Mouse (Mus musculus): ENCODE data around the gene Tmcc3. TPM values are rescaled to one million over a fixed set of nuclear protein-coding genes. Genes with fewer than 3 reads are reported as not detected.

The Tmcc3 gene
- polyA plus RNA-seq, 1 experiment = 18.9 TPM

- no peak for DNase-seq (ENCODE audit: extremely low spot score in 1 of 2, low spot score in 1 of 2)
Observed at GRCm38 (mm10) chr10:94540241-94540640, 228.5 kb downstream of the Tmcc3 start.

GRCm38 (mm10) chr10:94543956-94544355 lies 232.2 kb downstream of the Tmcc3 start:
- DNase-seq (ENCODE audit: extremely low spot score in 1 of 2, low spot score in 1 of 2) = peak in 1 of 2 experiments; percentile 33

- no peak for DNase-seq (ENCODE audit: extremely low spot score in 1 of 2, low spot score in 1 of 2)
Observed at GRCm38 (mm10) chr10:94544803-94545202, 233.1 kb downstream of the Tmcc3 start.

GRCm38 (mm10) chr10:94545259-94546019 lies 233.7 kb downstream of the Tmcc3 start:
- DNase-seq (ENCODE audit: extremely low spot score in 1 of 2, low spot score in 1 of 2) = peak; percentile 42 to 74

- DNase-seq (ENCODE audit: extremely low spot score in 1 of 2, low spot score in 1 of 2) = no peak
Observed at GRCm38 (mm10) chr10:94546617-94547016, 234.9 kb downstream of the Tmcc3 start.

- peak in 1 of 2 experiments; percentile 38 for DNase-seq (ENCODE audit: extremely low spot score in 1 of 2, low spot score in 1 of 2)
Observed at GRCm38 (mm10) chr10:94549511-94550232, 237.9 kb downstream of the Tmcc3 start.

GRCm38 (mm10) chr10:94550649-94551048 lies 238.9 kb downstream of the Tmcc3 start:
- no peak for DNase-seq (ENCODE audit: extremely low spot score in 1 of 2, low spot score in 1 of 2)

- DNase-seq (ENCODE audit: extremely low spot score in 1 of 2, low spot score in 1 of 2) = no peak
Observed at GRCm38 (mm10) chr10:94551065-94551464, 239.3 kb downstream of the Tmcc3 start.

- no peak for DNase-seq (ENCODE audit: extremely low spot score in 1 of 2, low spot score in 1 of 2)
Observed at GRCm38 (mm10) chr10:94551511-94551910, 239.8 kb downstream of the Tmcc3 start.

- DNase-seq (ENCODE audit: extremely low spot score in 1 of 2, low spot score in 1 of 2) = no peak
Observed at GRCm38 (mm10) chr10:94551924-94552523, 240.3 kb downstream of the Tmcc3 start.

- DNase-seq (ENCODE audit: extremely low spot score in 1 of 2, low spot score in 1 of 2) = no peak
Observed at GRCm38 (mm10) chr10:94555394-94555793, 243.6 kb downstream of the Tmcc3 start.

- no peak for DNase-seq (ENCODE audit: extremely low spot score in 1 of 2, low spot score in 1 of 2)
Observed at GRCm38 (mm10) chr10:94557428-94558149, 245.8 kb downstream of the Tmcc3 start.

- no peak for DNase-seq (ENCODE audit: extremely low spot score in 1 of 2, low spot score in 1 of 2)
Observed at GRCm38 (mm10) chr10:94558826-94559225, 247.1 kb downstream of the Tmcc3 start.

- DNase-seq (ENCODE audit: extremely low spot score in 1 of 2, low spot score in 1 of 2) = no peak
Observed at GRCm38 (mm10) chr10:94561351-94561750, 249.6 kb downstream of the Tmcc3 start.

- peak in 1 of 2 experiments; percentile 19 for DNase-seq (ENCODE audit: extremely low spot score in 1 of 2, low spot score in 1 of 2)
Observed at GRCm38 (mm10) chr10:94562188-94562587, 250.4 kb downstream of the Tmcc3 start.

GRCm38 (mm10) chr10:94562991-94563390 lies 251.2 kb downstream of the Tmcc3 start:
- no peak for DNase-seq (ENCODE audit: extremely low spot score in 1 of 2, low spot score in 1 of 2)

- no peak for DNase-seq (ENCODE audit: extremely low spot score in 1 of 2, low spot score in 1 of 2)
Observed at GRCm38 (mm10) chr10:94565410-94566221, 253.9 kb downstream of the Tmcc3 start.

- DNase-seq (ENCODE audit: extremely low spot score in 1 of 2, low spot score in 1 of 2) = no peak
Observed at GRCm38 (mm10) chr10:94566222-94566868, 254.6 kb downstream of the Tmcc3 start.

- no peak for DNase-seq (ENCODE audit: extremely low spot score in 1 of 2, low spot score in 1 of 2)
Observed at GRCm38 (mm10) chr10:94567251-94567650, 255.5 kb downstream of the Tmcc3 start.
